Mouse (Mus musculus) embryonic fibroblast, embryonic 13.5 days (primary cell): Measurements from ENCODE around the gene Slc39a11.

Source experiments
- CTCF ChIP-seq: IDR thresholded peaks from 2 replicates; pipeline ENCODE4 v1.5.1; 2011; ENCODE audit warnings: mild to moderate bottlenecking, control low read depth, low read length, moderate library complexity, borderline replicate concordance; ENCODE audit not compliant: insufficient read depth
- POLR2A ChIP-seq: IDR thresholded peaks from 2 replicates; pipeline ENCODE4 v1.6.1; 2011; ENCODE audit warnings: low read depth, mild to moderate bottlenecking, control low read depth, low read length, moderate library complexity

GRCm38 (mm10) chr11:113664279-113664678 is 14.4 kb upstream of the Slc39a11 start:
- TF ChIP-seq CTCF (no peak), POLR2A (no peak)
